ENCODE assay signal across 17 mouse cellular contexts in the genomic region with DNA sequence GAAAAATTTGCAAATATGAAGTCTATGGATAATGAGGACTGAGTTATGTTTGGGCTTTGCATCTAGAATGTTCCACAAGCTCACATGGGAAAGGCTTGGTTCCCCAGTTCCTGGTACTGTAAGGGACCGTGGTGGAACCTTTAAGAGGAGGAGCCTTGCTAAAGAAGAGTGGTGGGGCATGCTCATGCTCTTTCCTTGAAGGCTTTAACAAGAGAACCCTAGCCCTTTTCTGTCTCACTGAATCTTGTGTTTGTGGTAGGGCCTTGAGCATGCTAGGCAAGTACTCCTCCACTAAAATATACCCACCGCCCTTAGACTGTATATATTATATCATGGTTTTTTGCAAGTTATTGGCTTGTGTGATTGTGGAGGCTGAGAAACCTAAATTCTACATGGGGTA. TPM values are rescaled to one million over a fixed set of nuclear protein-coding genes. Genes with fewer than 3 reads are reported as not detected.
"Had no signal": no experiment of that assay in that cellular context is flagged by ENCODE, and none has a peak within 500 bp of the region (broad histone marks: within the 10 kb centered on the region; RNA-seq: fewer than 3 reads in every experiment).

No protein-coding gene starts in this region.

- DNase-seq: gastrocnemius, postnatal 14 days; gastrocnemius, postnatal 36 days; heart, adult 18-20 months; heart, postnatal 10 days; kidney, adult 11 months; kidney, adult 8-10 months; kidney, postnatal 10 days; kidney, postnatal 36 days; layer of hippocampus, adult 9-11 months; left cerebral cortex, postnatal 4 days; liver, embryonic 13.5 days; liver, postnatal 0 days had no signal

- ATAC-seq: hindbrain, postnatal 0 days; intestine, embryonic 16.5 days; liver, postnatal 0 days had no signal

RNA-seq across cellular contexts. Expression of gene B3gnt7, which starts 39.7 kb away (rescaled TPM):
- total RNA-seq: gastrocnemius, adult 18-20 months; gastrocnemius, adult 8-10 months; gastrocnemius, postnatal 36 days; liver, adult 2 months had no signal
